Mouse (Mus musculus): Measurements from ENCODE around the gene Faah.

Faah gene

DNA sequence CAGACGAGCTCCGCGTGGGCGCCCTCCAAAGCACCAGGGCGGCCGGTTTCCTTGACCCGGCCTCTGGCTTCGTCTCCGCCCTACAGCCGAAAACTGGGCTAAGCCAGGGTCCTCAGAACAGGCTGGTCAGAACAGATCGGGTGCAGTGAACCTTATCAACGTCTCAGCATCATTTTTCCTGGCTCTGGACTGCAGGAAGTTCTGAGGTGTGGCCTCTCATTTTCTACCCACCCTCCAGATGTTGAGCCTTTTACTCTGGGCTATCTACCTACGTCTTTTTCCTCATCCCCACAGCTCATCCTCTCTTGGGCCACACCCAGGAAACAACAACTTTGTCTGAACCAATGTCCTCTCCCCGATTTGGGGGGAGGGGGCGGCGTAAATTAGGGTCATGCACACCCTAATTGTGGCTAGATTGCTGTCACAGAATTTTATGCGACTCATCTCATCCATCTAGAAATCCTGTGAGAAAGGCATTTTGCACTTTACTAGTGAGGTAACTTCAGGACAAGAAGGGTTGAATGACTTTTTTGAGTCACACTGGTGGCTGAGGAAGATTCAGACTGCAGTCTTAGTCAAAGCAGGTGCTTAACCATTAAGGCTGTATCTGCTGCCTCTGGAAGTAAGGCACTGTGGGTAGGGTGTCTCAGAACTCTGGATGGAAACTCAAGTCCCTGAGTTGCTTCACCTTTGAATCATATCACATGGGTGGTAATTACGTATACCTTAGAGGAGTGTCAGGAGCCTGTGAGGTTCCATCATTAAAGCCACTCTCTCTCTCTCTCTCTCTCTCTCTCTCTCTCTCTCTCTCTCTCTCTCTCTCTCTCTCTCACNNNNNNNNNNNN is at the start of gene Faah:
Faah (minus strand) TSS at position 25 of the 845 bp plus-strand sequence.
- no peak for DNase-seq (ENCODE audit: low read depth)

DNA sequence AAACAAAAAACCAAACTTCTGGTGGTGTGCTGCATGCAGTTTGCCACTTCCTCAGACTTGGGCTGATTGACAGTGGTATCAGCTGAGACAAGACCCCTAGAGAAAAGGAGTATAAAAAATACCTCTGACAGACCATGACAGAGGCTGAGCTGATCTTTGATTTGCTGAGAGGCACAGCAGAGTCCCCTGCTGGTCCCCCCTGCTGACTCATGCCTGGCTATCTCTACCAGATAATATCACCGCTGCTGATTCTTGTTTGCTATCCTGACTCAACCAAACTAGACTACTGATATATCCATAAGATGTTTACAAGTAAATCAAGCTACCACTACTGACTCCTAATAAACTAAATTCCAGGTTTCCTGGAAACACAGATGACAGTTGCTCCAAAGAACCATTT is 46.1 kb upstream of the Faah start:
- DNase-seq (ENCODE audit: low read depth) = no peak

DNA sequence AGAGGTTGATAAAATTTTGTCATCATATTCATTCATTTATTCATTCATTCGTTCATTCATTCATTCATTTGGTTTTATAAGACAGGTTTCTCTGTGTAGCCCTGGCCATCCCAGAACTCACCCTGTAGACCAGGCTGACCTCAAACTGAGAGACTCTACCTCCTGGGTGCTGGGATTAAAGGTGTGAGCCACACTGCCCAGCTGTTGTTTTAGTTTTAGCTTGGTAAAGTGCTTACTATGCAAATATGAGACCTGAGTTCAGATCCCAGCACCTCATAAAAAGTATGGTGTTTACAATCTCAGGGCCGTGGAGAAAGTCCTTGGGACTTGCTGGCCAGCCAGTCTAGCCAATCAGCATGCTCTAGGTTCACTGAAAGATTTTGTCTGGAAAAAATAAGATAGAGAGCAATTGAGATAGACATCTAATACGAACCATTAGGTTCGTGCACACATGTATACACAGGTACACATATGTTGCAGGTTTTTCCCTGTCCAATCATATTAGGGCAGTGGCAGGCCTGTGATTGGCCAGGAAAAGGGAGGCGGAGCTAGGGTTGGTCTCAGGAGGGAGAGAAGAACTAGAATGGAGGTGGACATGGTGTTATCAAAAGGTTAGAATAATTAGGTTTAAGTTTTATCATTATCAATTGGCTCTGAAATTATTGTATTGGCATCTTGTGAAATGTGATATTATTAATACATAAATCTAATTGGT is 41.4 kb upstream of the Faah start:
- no peak for DNase-seq (ENCODE audit: low read depth)

DNA sequence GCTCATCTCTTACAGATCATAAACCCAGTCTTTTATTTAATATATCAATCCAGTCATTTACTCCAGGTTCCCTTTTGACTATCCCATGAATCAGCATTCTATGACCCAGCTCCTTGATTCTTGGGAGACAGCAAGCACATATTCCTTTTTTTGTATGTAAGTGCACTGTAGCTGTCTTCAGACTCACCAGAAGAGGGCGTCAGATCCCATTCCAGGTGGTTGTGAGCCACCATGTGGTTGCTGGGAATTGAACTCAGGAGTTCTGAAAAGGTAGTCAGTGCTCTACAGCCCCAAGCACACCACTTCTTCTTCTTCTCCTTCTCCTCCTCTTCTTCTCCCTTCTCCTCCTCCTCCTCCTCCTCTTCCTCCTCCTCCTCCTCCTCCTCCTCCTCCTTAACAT is 39.8 kb upstream of the Faah start:
- DNase-seq (ENCODE audit: low read depth) = no peak

DNA sequence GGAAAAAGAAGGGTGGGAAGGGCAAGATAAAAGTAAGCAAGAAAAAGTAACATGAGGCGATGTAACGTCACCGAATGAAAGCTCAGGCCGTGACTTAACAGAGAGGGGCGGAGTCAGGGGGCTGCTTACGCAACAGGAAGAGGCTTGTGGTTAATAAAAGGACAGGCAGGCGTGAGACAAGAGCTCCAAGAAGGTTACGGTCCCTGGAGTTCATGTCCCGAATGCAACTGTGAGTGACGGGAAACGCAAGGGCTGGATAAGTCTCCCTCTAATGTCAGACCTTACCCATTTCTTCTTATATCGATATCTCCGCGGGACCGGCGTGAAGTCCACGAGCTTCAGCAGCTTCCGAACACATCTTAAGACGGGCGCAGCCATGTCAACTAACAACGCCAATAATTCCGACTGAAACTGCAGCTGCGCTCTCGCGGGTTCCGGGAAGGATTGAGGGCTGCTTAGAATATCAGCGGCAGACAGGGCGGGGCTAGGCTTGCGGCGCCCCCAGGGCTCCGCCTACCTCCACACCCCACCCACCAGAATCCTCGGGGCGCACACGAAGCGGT is 35.8 kb upstream of the Faah start, which contains the start of gene Nsun4:
Nsun4 (minus strand) TSS at position 478 of the 563 bp plus-strand sequence.
- peak; percentile 94 for DNase-seq (ENCODE audit: low read depth)

DNA sequence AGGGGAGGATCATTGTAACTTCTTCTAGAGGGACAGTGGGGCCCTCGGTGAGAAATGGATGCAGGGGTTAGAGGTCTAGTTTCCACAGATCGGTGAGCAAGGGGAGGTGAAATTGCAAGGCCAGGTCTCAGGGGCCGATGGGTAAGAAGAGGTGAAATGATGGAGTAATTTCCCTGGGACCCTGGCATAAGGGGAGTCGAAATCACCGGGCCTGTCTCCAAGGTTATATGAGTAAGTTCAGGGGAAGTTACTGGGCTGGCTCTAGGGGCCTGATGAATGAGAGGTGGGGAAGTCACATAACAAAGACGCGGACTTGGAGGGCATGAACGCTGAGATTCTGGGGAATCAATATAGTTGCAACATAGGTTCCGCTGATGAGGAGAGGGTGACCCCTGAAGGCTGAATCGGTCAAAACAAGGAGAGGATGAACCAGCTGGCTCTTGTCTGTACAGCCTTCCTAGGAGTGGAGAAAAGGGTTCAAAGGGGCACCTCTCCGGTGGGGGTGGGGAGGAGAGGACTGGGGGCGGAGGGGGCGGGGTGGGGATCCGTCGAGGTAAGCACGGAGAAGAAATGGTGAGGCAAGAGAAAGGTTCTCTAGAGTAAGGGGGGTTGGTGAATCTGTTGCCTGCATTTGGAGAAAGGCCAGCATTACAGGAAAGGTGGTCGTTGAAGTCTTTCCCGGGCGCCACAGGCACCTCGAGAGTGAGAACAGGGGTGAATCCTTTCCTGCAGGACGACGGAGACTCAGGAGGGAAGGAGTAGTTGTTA is 35.0 kb upstream of the Faah start:
- no peak for DNase-seq (ENCODE audit: low read depth)

DNA sequence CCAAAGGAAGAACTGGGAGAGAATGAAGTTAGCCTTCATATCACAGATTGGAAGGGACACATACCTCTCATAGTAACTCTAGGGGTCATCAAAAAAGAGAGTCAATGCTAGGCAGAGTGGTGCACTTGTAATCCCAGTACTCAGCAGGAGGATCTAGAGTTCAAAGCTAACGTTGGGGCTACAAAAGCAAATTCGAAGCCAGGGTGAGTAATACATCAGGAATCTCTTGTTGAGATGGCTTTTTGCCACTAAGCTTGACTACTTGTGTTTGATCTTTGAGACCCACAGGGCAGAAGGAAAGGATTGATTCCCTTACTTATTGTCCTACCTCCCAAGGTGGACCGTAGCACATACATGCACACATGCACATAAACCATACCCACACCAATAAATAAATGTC is 31.5 kb upstream of the Faah start:
- no peak for DNase-seq (ENCODE audit: low read depth)

DNA sequence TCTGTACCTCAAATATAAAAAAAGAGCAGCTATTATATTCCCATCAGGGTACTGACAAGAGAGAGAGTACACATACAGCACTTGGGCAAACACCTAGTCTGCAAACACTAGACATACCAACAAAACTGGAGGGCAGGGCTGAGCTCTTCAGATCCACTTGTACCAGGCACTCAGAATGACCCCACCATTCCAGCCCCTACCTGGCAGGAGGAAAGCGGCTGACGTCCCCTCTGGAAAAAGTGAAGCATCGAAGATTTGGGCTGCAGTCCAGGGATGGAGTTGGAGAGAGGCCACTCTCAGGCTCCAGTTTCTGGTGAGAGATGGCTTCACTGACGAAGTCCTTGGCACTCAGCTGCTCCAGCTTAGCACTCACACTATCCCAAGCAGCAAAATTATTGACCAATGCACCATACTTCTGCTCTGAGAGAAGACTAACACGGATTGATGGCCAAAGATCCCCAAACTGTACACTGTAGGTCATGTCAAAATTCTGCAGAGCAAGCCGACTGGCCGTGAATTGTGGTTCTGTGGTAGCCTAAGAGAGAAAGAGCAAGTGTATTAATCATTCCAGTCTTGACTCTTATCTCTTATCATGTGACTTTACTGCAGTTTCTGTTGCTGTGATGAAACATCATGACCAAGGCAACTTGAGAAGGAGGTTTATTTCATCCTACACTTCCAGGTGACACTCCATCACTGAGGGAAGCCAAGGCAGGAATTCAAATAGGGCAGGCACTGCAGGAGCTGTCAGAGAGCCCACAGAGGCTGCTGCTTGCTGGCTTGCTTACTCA is 30.6 kb upstream of the Faah start:
- no peak for DNase-seq (ENCODE audit: low read depth)

DNA sequence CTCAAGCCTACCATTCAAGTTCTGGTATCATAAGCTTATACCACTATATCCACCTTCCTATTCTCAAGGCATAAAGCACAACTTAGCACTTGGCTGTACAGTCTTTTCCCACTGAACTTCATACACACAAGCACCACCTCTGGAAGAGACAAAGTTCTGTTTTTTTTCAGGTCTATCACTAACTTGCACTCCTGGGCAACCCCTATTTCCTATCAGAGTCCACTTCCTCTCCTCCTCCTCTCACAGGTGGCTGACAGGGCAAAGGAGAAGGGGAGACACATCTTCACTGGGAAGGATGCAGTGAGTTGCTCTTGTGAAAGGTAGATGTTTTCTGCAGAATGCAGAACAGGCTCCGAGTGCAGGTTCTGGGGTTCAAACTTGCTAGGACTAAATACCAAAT is 30.0 kb upstream of the Faah start:
- no peak for DNase-seq (ENCODE audit: low read depth)

DNA sequence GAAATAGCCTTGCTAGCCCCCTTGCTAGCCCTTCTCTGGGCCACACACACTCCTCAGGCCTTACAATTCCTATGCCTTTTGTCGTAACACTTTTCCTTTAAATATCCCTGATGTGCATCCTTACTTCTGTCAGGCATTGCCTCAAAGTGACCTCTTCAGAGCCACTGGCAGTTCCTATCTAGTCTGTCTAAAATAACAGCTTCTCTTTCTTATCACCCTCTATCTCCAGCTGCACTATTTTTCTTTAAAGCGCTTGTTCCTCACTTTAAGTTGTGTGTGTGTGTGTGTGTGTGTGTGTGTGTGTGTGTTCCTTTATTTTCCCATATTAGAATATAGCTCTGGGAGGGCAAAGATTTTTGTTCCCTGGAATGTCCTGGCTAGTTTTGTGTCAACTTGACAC is 28.9 kb upstream of the Faah start:
- no peak for DNase-seq (ENCODE audit: low read depth)

DNA sequence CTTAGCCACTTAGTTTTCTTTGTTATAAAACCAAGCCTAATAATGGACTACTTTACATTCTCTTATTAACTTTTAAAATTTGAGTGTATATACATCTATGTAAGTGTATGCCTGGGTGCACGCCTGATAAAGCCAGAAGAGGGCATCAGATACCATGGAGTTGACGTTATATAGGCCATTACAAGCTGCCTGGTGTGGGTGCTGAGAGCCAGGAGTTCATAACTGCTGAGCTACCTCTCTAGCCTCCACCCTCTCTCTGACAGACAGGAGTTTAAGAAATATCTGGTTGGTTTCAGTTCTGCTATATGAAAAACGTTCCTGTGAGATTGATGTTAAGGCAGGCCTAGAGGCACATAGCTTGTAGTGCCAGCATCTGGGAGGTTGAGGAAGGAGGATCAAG is 24.5 kb upstream of the Faah start:
- DNase-seq (ENCODE audit: low read depth) = no peak

DNA sequence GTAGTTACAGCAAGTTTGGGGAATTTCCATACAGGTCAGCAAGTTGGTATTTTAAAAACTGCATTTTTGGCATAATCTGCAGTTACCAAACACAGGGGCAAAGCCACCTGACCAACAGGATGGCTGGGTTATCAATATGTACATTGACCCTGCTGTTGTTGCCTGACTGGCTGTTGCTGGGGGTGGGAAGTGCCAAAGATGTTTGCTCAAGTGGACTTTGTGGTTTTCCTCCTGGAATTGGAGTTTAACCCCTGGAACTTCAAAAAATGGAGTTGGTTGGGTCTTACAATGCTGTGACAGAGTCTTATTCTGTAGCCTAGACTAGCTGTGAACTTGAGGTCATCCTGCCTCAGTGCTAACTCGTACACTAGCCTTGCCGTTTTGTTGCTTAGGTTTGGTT is 22.7 kb upstream of the Faah start:
- no peak for DNase-seq (ENCODE audit: low read depth)

DNA sequence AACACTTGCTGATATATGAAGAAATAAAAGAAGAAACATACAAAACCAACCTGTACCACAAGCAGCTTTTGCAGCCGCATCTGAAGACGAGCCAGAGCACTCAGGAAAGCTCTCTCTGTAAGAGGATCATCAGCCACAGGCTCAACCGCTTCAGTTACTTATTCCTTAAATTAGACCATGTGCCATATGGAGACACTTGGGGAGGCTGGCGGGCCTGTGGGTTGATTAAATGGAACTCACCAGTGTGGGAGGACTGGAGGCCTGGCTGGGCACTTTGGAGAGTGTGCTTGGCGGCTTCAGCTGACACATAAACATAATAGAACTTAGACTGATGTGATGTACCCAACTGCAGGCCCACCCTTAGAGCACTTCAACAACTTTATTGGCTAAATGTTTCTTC is 15.6 kb upstream of the Faah start:
- DNase-seq (ENCODE audit: low read depth) = no peak

DNA sequence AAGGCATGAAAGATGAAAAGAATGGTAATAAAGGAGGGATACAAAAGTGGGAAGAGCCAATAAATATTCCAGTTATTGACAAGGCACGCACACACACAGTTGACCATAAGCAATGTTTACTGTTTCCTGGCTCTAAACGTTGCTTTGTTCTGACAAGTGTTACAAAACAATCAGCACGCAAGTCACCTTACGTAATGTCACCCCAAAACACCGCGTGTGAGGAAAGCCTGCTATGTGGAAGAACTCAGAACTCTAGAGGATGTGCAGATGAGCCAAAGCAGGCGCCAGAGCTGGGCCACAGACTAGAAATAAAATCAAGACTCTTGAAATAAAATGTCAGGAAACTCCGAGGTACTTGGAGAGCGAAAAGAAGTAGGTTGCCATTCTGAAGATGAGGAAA is 15.2 kb upstream of the Faah start:
- DNase-seq (ENCODE audit: low read depth) = no peak

DNA sequence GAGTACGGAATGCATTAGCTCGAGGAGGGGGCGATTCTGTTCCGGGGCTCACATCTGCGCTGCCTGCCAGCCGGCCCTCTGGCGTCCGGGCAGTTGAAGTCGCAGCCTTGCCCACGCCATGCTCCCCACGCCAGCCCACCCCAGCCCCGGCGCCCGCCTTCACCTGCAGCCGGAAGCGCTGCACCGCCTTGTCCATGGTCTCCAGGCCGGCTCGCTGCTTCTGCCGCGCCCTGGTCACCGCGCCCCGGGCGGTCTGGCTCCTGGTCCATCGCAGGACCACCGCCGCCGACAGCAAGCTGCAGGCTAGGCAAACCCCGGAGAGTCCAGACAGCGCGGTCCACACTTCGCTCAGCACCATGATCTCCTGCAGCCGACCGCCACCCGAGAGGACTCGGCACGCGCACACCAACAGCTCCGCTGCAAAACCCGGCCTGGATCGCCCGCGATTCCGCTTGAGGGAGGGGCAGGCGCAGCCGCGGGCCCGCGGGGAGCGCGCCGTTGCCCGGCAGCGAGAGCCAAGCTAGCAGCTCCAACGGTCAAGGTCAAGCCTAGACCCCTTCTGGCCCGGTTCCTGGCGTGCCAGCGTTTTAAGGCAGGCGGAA is 325 bp downstream of the Faah start:
- no peak for DNase-seq (ENCODE audit: low read depth)

DNA sequence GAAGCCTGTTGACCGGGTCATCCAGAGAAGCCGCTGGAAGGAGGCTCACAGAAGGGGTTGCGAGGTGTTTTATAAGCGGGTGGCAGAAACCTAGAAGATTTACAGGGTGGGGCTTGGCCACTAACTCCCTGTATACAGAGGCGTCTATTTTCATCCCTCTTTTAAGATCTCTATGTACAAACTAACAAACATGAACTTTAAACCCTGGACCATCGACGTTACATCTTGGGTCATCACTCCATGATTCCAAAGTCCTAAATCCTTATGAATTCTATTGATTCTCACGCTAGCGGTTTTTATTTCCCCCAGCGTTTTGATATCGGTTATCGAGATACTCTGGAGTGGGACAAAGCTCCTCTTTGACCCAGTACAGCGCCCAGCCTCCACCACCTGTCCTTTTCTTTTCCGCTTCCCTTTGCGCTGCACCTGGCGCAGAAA is 845 bp downstream of the Faah start:
- no peak for DNase-seq (ENCODE audit: low read depth)

DNA sequence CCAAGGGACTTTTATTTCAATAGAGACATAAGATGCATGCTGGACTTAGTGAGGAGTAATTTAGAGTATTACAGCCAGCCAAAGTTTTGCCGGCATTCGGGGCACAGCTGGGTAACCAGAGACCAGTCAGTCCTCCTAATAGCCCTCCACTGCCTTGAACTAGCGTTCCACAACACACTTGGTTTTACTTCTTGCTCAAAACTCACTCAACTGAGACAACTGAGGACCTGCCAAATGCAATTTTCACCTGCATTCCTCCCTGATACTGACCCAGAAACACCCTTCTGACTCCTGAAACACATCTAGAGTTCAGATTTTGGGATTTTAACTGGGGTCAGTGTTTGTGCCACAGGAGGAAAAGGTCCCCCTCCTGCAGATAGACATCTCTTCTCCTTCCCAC is 1.3 kb downstream of the Faah start:
- DNase-seq (ENCODE audit: low read depth) = no peak

DNA sequence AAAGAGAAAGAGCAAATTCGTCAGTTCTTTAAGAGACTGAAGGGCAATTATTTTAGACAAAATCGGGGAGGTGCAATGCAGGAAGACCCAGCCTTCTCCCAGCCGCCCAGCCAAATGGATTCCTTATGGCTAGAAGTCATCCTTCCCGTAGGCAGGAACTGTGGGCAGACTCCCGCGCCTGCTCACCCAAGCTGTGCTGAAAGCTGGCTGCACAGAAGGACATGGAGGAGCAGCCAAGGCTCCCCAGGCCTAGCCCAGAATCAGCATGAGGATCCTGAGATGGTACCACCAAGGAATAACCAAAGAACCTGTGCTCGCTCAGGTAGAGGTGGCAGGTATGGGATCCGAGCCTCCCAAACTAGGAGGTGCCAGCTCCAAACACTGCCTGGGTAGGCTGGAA is 1.7 kb downstream of the Faah start:
- no peak for DNase-seq (ENCODE audit: low read depth)

DNA sequence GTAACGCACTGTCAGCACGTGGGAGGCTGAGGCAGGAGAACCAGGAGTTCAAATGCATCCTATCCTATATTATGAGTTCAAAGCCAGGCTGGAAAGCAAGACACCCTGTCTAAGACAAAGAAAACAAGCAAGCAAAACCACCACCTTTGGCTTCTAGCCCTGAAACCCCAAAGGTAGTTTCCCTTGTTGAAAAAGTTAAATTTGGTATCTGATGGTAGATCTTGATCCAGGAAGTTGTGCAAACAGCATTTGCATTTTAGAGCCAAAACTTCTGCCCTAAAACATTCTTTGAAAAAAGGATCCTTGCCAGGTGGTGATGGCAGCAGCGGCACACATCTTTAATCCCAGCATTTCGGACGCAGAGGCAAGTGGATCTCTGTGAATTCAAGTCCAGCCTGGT is 2.2 kb downstream of the Faah start:
- no peak for DNase-seq (ENCODE audit: low read depth)

DNA sequence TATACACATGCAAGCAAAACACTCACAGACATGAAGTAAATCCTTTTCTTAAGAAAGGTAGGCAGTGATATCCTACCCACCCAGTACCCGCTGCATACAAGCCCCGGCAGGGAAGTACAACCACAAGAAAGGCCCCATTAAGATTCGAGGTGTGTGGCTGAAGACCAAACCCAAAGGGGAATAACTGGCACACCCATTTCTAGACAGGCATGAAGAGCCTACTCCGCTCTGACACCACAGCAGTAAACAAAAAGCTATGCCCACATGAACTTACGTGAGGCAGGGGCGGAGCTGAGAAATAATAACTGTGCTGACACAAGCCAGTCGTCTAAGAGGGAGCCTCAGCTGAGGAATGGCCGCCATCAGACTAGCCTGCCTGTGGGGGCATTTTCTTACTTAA is 7.5 kb downstream of the Faah start:
- DNase-seq (ENCODE audit: low read depth) = no peak

DNA sequence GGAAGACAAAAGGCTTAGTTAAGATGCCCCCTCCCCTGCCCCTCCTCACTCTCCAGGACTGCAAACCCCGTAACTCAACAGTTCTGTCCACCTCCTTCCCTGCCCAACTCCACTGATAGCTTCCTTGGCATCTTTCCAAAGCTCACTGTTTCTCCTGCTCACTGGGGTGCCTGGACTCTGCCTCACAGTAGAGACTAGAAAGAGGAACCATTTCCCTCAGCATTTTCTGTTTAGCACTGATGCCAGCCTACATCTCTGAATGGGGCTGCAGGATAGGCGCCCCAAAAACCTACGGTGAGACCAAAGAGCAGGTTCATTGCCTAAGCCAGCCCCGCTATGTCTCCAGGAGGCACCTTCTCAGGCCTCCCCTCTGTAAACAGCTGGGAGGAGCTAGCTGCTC is 16.5 kb downstream of the Faah start:
- DNase-seq (ENCODE audit: low read depth) = no peak
